Mouse (Mus musculus) lung, embryonic 15.5 days (tissue): ENCODE results near the gene Tbx6. TPM values are rescaled to one million over a fixed set of nuclear protein-coding genes. Genes with fewer than 3 reads are reported as not detected.

Experiments
- ATAC-seq: fragments of 200-750 bp; cut with Nextera tagmentation; 2 replicates; pipeline ENCODE4 v1.8.0; 2017; ENCODE audit warnings: moderate number of reproducible peaks, borderline replicate concordance; ENCODE audit not compliant: low FRiP score, low TSS enrichment; ENCODE audit errors: extremely low read depth
- H3K27ac ChIP-seq: fragments of 300-500 bp; sonication (generic); 2 replicates; pipeline ENCODE4 v1.5.1; 2015; ENCODE audit warnings: moderate library complexity, mild to moderate bottlenecking, inconsistent platforms
- H3K27me3 ChIP-seq: fragments of 300-500 bp; sonication (generic); 2 replicates; pipeline ENCODE4 v1.6.1; 2015; ENCODE audit warnings: inconsistent platforms
- H3K36me3 ChIP-seq: fragments of 300-500 bp; sonication (generic); 2 replicates; pipeline ENCODE4 v1.6.1; 2015; ENCODE audit warnings: inconsistent platforms
- H3K4me1 ChIP-seq: fragments of 300-500 bp; sonication (generic); 2 replicates; pipeline ENCODE4 v1.6.1; 2015; ENCODE audit warnings: inconsistent platforms
- H3K4me2 ChIP-seq: fragments of 300-500 bp; sonication (generic); 2 replicates; pipeline ENCODE4 v1.6.1; 2015; ENCODE audit warnings: inconsistent platforms, mild to moderate bottlenecking, moderate library complexity
- H3K4me3 ChIP-seq: fragments of 300-500 bp; sonication (generic); 2 replicates; pipeline ENCODE4 v1.5.1; 2015; ENCODE audit warnings: mild to moderate bottlenecking, inconsistent platforms
- H3K9ac ChIP-seq: fragments of 300-500 bp; sonication (generic); 2 replicates; pipeline ENCODE4 v1.6.1; 2015; ENCODE audit warnings: inconsistent platforms
- H3K9me3 ChIP-seq: fragments of 300-500 bp; sonication (generic); 2 replicates; pipeline ENCODE4 v1.6.1; 2016; ENCODE audit warnings: inconsistent platforms
- WGBS: fragments of 180-500 bp; shearing (Covaris S2); methylation state at CpG from one replicate; pipeline ENCODE4 v1.1.7; 2015; 5-methylcytosine and 5-hydroxymethylcytosine counted together
- polyA plus RNA-seq: library from polyadenylated mRNA; unstranded; fragments of >200 nt; fragmentation: Nextera tagmentation; extraction: Ambion mirVana; gene quantifications from 2 replicates; pipeline ENCODE4 v1.2.1, GENCODE M21; 2015

The Tbx6 gene
- 0.26 and 0.51 TPM in 2 replicates for polyA plus RNA-seq

DNA sequence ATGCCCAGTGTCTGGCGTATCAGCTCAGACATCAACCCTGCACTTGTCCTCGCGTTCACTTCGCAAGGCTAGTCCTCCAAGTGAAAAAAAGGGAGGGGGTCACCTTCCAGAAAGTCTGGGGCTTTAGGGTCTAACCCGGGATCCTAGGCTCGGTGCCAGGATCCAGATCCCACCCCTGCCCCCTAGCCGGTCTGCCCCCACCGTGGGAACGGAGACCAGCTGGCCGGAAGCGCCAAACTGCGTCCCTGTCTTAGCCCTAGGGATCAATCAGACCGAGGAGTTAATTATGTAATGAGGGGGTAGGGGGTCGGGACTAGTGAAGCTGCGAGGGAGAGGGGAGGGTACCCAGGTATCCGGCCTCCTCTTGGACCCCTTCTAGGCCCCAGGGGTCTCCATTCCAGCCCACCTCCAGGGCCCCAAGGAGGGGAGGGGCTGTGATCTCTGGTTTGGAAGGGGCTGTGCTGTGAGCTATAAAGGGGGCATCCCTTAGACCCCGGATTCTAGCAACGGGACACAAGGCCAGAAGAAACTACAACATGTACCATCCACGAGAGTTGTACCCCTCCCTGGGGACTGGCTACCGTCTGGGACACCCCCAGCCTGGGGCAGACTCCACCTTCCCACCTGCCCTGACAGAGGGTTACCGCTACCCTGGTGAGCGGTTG, at the start of gene Tbx6:
Gene Tbx6, plus strand, starts transcription at position 513 of the 665 bp plus-strand sequence.
- peak within 1 kb of the TSS; percentile 39 for H3K27ac ChIP-seq
- H3K4me3 ChIP-seq: peak within 1 kb of the TSS; percentile 40
- H3K9me3 ChIP-seq: no peaks in the 10 kb centered on the region
- H3K9ac ChIP-seq: peak within 1 kb of the TSS; percentile 45
- no peaks in the 10 kb centered on the region for H3K27me3 ChIP-seq
- peak within 1 kb of the TSS; percentile 87 for H3K4me2 ChIP-seq
- peaks cover 26% of the 10 kb centered on the region for H3K36me3 ChIP-seq
- H3K4me1 ChIP-seq: peaks cover 49% of the 10 kb centered on the region
- 6% methylated on average over 21 of the region's 22 CpGs for WGBS
- no peak for ATAC-seq

DNA sequence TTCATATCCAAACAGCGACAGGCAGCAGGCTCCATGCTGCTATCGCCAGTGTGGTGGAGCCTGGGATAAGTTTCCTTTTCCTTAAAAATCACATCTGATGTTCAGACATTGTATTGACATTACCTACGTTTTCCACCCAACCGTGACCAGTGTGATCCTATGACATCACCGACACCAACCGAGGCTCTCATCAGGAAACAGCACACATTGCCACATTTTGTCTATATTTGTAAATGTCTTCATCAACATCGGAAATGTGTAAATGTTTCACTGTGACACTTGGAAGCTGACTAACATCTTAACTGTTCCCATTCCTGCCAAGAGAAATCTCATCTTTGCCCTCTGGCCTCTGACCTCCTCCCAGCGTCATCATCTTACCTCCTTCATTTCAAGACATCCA, 45.2 kb upstream of the Tbx6 start:
- Histone ChIP-seq H3K4me3 (no peak overlapping the region), H3K27ac (no peak overlapping the region), H3K9me3 (no peaks in the 10 kb centered on the region), H3K9ac (no peak overlapping the region), H3K27me3 (no peaks in the 10 kb centered on the region), H3K4me2 (no peak overlapping the region), H3K4me1 (peaks cover 4% of the 10 kb centered on the region; the same call in 1 of the 2 replicates), H3K36me3 (no peaks in the 10 kb centered on the region)
- no peak for ATAC-seq
- 69% methylated on average over 8 of the region's 8 CpGs for WGBS

DNA sequence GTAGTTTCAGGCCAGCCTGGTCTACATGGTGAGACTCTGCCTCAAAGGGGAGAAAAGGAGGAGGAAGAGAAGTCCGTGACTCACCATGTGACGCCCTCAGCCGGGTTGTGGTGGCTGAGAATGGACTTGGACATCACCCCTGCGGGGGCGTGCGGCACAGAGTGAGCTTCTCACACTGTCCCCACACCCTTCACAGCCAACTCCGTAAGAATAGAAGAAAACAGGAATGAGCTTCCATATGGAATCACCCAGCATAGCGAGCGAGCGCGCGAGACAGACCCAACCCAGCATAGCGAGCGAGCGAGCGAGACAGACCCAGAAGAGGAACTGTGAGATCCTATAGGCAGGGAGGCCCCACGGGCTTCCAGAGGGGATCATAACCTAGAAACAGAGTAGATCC, 41.7 kb upstream of the Tbx6 start:
- H3K9me3 ChIP-seq: no peaks in the 10 kb centered on the region
- H3K4me1 ChIP-seq: peaks cover 4% of the 10 kb centered on the region; the same call in 1 of the 2 replicates
- no peak overlapping the region for H3K27ac ChIP-seq
- no peak overlapping the region for H3K9ac ChIP-seq
- H3K4me2 ChIP-seq: no peak overlapping the region
- no peak overlapping the region for H3K4me3 ChIP-seq
- WGBS: 78% methylated on average over 17 of the region's 17 CpGs
- no peak for ATAC-seq
- no peaks in the 10 kb centered on the region for H3K36me3 ChIP-seq
- H3K27me3 ChIP-seq: no peaks in the 10 kb centered on the region

DNA sequence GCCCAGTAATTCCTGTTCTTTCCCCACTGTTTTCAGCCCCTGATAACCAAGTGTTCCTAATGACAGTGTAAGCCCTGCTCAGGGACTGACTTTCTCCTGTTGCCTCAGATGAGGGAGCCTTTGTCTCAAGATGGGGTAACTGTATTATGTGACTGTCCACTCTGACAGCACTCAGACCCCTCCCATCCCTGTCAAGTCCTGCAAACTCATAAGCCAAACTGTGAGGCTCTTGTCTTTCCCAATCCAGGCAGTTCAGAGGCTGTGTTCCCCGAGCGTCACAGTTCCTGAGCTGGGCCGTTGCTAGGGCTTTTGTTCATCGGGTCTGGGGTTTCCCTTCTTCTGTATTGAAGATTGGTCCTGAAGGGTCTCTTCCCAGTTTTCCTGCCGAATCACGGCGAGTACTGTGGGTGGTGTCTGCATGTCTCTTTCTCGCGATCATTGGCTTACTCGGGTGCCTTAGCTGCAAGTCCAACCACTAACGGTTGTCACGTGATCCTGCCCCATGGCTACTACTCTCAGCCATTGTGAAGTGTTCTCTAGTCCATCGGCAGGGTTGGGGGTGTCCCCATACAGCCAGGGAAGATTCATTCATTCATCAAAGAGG, 41.0 kb upstream of the Tbx6 start:
- H3K9ac ChIP-seq: no peak overlapping the region
- H3K4me3 ChIP-seq: no peak overlapping the region
- H3K27me3 ChIP-seq: no peaks in the 10 kb centered on the region
- ATAC-seq: no peak
- peaks cover 4% of the 10 kb centered on the region; the same call in 1 of the 2 replicates for H3K4me1 ChIP-seq
- 77% methylated on average over 13 of the region's 13 CpGs for WGBS
- H3K36me3 ChIP-seq: no peaks in the 10 kb centered on the region
- H3K4me2 ChIP-seq: no peak overlapping the region
- no peaks in the 10 kb centered on the region for H3K9me3 ChIP-seq
- H3K27ac ChIP-seq: no peak overlapping the region

DNA sequence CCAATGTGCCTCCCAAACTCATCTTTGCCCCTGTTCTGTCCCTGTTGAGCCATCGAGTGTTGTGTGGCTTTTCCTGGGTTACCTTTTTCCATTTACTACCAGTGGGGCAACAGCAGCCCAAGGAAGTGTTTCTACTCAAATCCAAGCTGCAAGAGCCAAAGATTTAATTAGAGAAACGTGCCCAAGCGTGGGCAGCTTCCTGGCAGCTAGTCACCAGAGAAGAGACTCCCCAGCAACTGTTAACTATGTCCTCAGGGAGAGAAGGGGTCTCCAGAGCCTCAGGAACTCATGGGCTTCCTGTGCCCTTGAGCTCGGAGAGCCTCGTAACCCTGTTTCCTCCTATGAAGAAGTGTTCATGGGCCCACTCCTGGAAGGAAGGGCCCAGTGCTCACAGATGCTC, 40.3 kb upstream of the Tbx6 start:
- no peak overlapping the region for H3K4me3 ChIP-seq
- H3K9ac ChIP-seq: no peak overlapping the region
- H3K36me3 ChIP-seq: no peaks in the 10 kb centered on the region
- H3K9me3 ChIP-seq: no peaks in the 10 kb centered on the region
- no peaks in the 10 kb centered on the region for H3K27me3 ChIP-seq
- ATAC-seq: no peak
- peaks cover 4% of the 10 kb centered on the region; the same call in 1 of the 2 replicates for H3K4me1 ChIP-seq
- H3K4me2 ChIP-seq: no peak overlapping the region
- no peak overlapping the region for H3K27ac ChIP-seq
- WGBS: 70% methylated on average over 5 of the region's 5 CpGs

DNA sequence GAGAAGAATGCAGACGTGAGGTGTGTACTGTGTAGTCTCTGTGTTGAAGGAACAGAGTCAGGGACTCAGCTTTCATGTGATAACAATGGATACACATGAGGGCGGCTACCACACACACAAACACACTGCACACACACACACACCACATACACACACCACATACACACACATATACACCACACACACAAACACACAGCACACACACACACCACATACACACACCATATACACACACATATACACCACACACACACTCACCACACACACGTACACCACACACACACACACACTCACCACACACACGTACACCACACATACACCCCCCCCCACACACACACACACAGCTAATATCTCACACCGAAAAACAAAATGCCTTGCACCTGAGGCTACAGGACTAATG, 39.8 kb upstream of the Tbx6 start:
- WGBS: 84% methylated on average over 5 of the region's 5 CpGs
- Histone ChIP-seq H3K9me3 (no peaks in the 10 kb centered on the region), H3K4me2 (no peak overlapping the region), H3K4me1 (peaks cover 4% of the 10 kb centered on the region; the same call in 1 of the 2 replicates), H3K27ac (no peak overlapping the region), H3K27me3 (no peaks in the 10 kb centered on the region), H3K4me3 (no peak overlapping the region), H3K36me3 (no peaks in the 10 kb centered on the region), H3K9ac (no peak overlapping the region)
- no peak for ATAC-seq

DNA sequence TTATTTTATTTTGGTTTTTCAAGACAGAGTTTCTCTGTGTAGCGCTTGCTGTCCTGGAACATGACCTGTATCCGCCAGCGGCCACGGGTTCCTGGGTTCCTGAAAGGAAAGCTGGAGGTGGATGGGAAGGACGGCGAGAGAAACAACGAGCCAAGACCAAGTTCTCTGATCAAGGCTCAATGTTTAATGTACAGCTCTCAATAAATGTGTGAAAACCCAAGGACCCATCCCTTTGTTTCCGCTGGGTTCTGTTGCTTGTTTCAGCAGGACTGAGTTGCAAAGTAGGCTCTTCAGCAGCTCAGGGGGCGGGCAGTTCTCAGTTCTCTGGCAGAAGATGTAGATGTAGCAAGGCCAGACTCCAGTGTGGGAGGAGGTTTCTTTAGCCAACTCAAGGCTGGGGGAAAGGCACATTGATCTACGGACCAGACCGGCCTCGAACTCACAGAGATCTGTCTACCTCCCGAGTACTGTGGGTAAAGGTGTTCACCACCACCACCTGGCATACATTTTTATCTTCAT, 39.3 kb upstream of the Tbx6 start:
- Histone ChIP-seq H3K27ac (no peak overlapping the region), H3K4me3 (no peak overlapping the region), H3K9me3 (no peaks in the 10 kb centered on the region), H3K27me3 (no peaks in the 10 kb centered on the region), H3K36me3 (no peaks in the 10 kb centered on the region), H3K9ac (no peak overlapping the region), H3K4me1 (peaks cover 4% of the 10 kb centered on the region; the same call in 1 of the 2 replicates), H3K4me2 (no peak overlapping the region)
- ATAC-seq: no peak
- 88% methylated on average over 13 of the region's 13 CpGs for WGBS

DNA sequence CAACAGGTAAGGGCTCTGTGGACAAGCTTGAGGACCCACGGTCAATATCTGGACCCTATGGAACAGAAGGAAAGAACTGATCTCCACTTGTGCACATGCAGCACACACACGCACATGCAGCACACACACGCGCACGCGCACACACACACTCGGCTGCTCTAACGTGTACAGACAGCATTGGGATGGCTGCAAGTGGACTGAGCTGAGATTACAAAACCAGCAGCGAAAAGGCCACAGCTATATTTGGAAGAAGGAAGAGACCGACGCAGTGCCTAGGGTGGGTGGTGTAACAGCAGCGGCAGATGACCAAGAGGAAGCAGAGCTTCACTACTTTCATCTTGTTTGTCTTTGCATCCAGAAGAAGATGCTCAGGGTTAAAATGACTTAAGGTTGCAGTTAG, 35.2 kb upstream of the Tbx6 start:
- peaks cover 11% of the 10 kb centered on the region; the same call in 1 of the 2 replicates for H3K4me1 ChIP-seq
- H3K27me3 ChIP-seq: no peaks in the 10 kb centered on the region
- no peak overlapping the region for H3K27ac ChIP-seq
- no peaks in the 10 kb centered on the region for H3K36me3 ChIP-seq
- ATAC-seq: no peak
- no peak overlapping the region for H3K9ac ChIP-seq
- no peak overlapping the region for H3K4me2 ChIP-seq
- H3K4me3 ChIP-seq: no peak overlapping the region
- no peaks in the 10 kb centered on the region for H3K9me3 ChIP-seq
- 83% methylated on average over 12 of the region's 12 CpGs for WGBS

DNA sequence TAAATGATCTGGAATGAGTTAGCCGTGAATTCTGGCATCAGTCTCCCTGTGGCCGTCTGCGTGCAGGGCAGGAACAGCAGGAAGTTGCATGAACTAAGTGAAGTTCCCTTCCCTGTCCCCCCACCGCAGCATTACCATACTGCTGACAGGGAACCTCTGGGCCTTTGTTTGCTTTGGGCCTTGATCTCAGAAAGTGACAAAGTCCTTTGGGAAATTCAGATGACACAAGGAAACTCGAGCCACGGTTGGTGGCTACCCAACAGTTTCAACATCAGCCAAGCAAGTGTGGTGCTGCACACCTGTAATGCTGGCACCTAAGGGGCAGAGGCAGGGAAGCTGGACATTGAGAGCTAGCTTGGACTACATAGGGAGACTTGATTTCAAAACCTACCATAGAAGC, 34.5 kb upstream of the Tbx6 start:
- WGBS: 14% methylated on average over 6 of the region's 6 CpGs
- Histone ChIP-seq H3K27me3 (no peaks in the 10 kb centered on the region), H3K9me3 (no peaks in the 10 kb centered on the region), H3K9ac (no peak overlapping the region), H3K36me3 (no peaks in the 10 kb centered on the region), H3K4me3 (no peak overlapping the region), H3K27ac (no peak overlapping the region), H3K4me2 (no peak overlapping the region), H3K4me1 (peaks cover 11% of the 10 kb centered on the region; the same call in 1 of the 2 replicates)
- ATAC-seq: no peak

DNA sequence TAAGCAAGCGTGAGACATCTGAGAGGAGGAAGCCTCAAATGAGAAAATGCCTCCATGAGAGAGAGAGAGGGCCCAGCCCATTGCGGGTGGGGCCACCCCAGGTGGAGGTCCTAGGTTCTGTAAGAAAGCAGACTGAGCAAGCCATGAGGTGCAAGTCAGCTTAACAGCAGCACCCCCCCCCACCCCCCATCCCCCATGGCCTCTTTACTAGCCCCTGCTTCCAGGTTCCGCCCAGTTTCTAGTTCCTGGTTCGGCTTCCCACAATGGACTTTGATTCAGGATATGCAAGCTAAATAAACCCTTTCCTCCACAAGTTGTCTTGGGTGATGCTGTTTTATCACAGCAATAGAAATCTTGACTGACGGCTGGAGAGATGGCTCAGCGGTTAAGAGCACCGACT, 32.5 kb upstream of the Tbx6 start:
- 61% methylated on average over 7 of the region's 7 CpGs for WGBS
- Histone ChIP-seq H3K27ac (peak overlapping the region; percentile 19; the same call in 1 of the 2 replicates), H3K4me3 (no peak overlapping the region), H3K4me1 (peaks cover 11% of the 10 kb centered on the region; the same call in 1 of the 2 replicates), H3K36me3 (no peaks in the 10 kb centered on the region), H3K27me3 (no peaks in the 10 kb centered on the region), H3K9me3 (no peaks in the 10 kb centered on the region), H3K4me2 (no peak overlapping the region), H3K9ac (no peak overlapping the region)
- no peak for ATAC-seq

DNA sequence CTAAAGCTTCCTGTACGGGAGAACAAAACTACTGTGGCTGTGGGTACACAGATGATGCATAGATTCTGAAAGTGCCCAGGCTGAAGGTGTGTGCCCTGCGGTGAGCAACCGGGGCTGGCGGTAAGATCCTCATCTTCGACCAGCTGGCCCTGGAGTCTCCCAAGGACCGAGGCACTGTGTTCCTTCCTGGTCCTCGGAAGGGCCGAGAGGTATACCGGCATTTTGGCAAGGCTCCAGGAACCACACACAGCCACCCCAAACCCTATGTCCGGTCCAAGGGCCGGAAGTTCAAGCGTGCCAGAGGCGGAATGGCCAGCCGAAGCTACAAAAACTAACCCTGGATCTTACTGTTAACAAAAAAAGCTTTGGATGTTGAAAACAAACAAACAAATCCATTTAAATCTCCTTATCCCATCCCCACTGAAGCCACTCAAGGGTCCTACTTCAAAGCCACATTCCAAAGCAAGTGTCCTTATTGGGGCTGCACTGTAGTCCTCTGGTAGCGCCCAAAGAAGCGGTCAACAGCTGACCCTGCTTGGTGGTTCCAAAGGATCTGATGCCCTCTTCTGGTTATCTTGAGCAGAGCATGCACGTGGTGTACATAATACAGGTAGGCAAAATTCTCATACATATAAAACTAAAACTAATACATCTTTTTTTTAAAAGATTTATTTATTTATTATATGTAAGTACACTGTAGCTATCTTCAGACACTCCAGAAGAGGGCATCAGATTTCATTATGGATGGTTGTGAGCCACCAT, 31.5 kb upstream of the Tbx6 start:
- no peak for ATAC-seq
- Histone ChIP-seq H3K9me3 (no peaks in the 10 kb centered on the region), H3K4me3 (no peak overlapping the region), H3K4me1 (peaks cover 11% of the 10 kb centered on the region; the same call in 1 of the 2 replicates), H3K27ac (no peak overlapping the region), H3K9ac (no peak overlapping the region), H3K4me2 (no peak overlapping the region), H3K36me3 (no peaks in the 10 kb centered on the region), H3K27me3 (no peaks in the 10 kb centered on the region)
- WGBS: 86% methylated on average over 17 of the region's 17 CpGs
